Mouse (Mus musculus) adrenal gland, adult 8-10 months (tissue): ENCODE results near the gene Macrod2. TPM values are rescaled to one million over a fixed set of nuclear protein-coding genes. Genes with fewer than 3 reads are reported as not detected.

ENCODE experiments used
- DNase-seq: peaks from one replicate; pipeline ENCODE4 v3.0.0; 2022
- total RNA-seq, 4 experiments: library from RNA; stranded (reverse); gene quantifications; 2 replicates each; pipeline ENCODE4 v1.2.4; 2022

Gene Macrod2
- 10 to 100 TPM in 1 of 4 experiments, 1 to 10 TPM in 3; 5.2 to 11.9 (median 7.8) TPM for total RNA-seq

GRCm38 (mm10) chr2:140395179-140395578, at the start of gene Macrod2:
TSS of gene Macrod2 (plus strand) at chr2:140395309.
- peak; percentile 98 for DNase-seq

GRCm38 (mm10) chr2:140359905-140360304, 35.2 kb upstream of the Macrod2 start:
- no peak for DNase-seq

- DNase-seq: no peak
These were observed 30.3 kb upstream of the Macrod2 start for GRCm38 (mm10) chr2:140364804-140365203.

- DNase-seq: no peak
These were observed 5.6 kb upstream of the Macrod2 start, which contains the start of gene Sel1l2 for GRCm38 (mm10) chr2:140389525-140389924. TSS of gene Sel1l2 (minus strand) at chr2:140389706.

GRCm38 (mm10) chr2:140395744-140396231, 679 bp downstream of the Macrod2 start:
- DNase-seq: peak; percentile 23

- no peak for DNase-seq
These were observed 30.7 kb downstream of the Macrod2 start for GRCm38 (mm10) chr2:140425844-140426243.

GRCm38 (mm10) chr2:140427283-140427682, 32.2 kb downstream of the Macrod2 start:
- no peak for DNase-seq

- no peak for DNase-seq
These were observed 44.0 kb downstream of the Macrod2 start for GRCm38 (mm10) chr2:140439081-140439480.

- peak; percentile 32 for DNase-seq
These were observed 53.5 kb downstream of the Macrod2 start for GRCm38 (mm10) chr2:140448636-140449035.

- DNase-seq: no peak
These were observed 80.7 kb downstream of the Macrod2 start for GRCm38 (mm10) chr2:140475770-140476169.

GRCm38 (mm10) chr2:140476891-140477290, 81.8 kb downstream of the Macrod2 start:
- DNase-seq: no peak

GRCm38 (mm10) chr2:140482604-140483003, 87.5 kb downstream of the Macrod2 start:
- no peak for DNase-seq

GRCm38 (mm10) chr2:140497688-140498087, 102.6 kb downstream of the Macrod2 start:
- DNase-seq: no peak

- peak; percentile 3 for DNase-seq
These were observed 105.8 kb downstream of the Macrod2 start for GRCm38 (mm10) chr2:140500951-140501350.

- DNase-seq: no peak
These were observed 126.4 kb downstream of the Macrod2 start for GRCm38 (mm10) chr2:140521472-140521871.

- no peak for DNase-seq
These were observed 135.1 kb downstream of the Macrod2 start for GRCm38 (mm10) chr2:140530214-140530613.

- no peak for DNase-seq
These were observed 136.9 kb downstream of the Macrod2 start for GRCm38 (mm10) chr2:140532024-140532423.

GRCm38 (mm10) chr2:140532859-140533519, 137.9 kb downstream of the Macrod2 start:
- DNase-seq: no peak

- DNase-seq: no peak
These were observed 138.5 kb downstream of the Macrod2 start for GRCm38 (mm10) chr2:140533621-140534020.

GRCm38 (mm10) chr2:140534583-140534982, 139.5 kb downstream of the Macrod2 start:
- DNase-seq: no peak

GRCm38 (mm10) chr2:140535832-140536571, 140.9 kb downstream of the Macrod2 start:
- DNase-seq: no peak

- no peak for DNase-seq
These were observed 154.2 kb downstream of the Macrod2 start for GRCm38 (mm10) chr2:140549286-140549685.

GRCm38 (mm10) chr2:140561426-140561825, 166.3 kb downstream of the Macrod2 start:
- DNase-seq: no peak

- DNase-seq: no peak
These were observed 175.8 kb downstream of the Macrod2 start for GRCm38 (mm10) chr2:140570874-140571273.
